Mouse (Mus musculus) erythroblast, embryonic 14.5 days (primary cell): Measurements from ENCODE around the gene Pgk1.

Source experiments
- GATA1 ChIP-seq: IDR thresholded peaks from 2 replicates; pipeline ENCODE4 v1.6.1; 2012; ENCODE audit warnings: low read length, inconsistent platforms, mixed read lengths
- TAL1 ChIP-seq: IDR thresholded peaks from 3 replicates; pipeline ENCODE4 v1.6.1; 2012; ENCODE audit warnings: low read length, inconsistent platforms, mixed read lengths

DNA sequence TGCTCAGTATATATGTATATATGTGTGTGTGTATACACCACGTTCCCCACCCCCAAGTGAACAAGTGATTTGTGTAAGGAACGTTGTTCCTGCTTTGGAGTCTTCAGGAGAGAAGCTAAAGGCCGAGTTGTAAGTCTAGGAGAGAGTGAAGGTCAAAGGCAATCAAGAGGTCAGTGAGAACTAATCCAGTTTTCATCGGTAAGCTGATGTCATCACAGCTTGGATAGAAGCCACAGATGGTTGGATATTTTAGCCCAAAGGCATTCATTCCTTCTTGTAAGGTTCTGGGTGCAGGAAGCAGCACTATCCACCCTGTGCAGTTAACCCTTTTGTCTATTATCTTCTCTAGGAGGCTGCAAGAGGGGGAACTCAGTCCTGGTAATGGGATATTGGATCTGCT is 3.2 kb downstream of the Pgk1 start:
- TF ChIP-seq GATA1 (no peak), TAL1 (no peak)
